In genomic region chr3:37616586-37617547, GRCm38 (mm10) we compare ENCODE assay signal across 10 mouse cellular contexts. TPM values are rescaled to one million over a fixed set of nuclear protein-coding genes. Genes with fewer than 3 reads are reported as not detected.
DNase-seq lines count a peak whose midpoint lies in the region; ATAC-seq and TF ChIP-seq lines count a peak whose summit lies in the region.
"Had no signal": no experiment of that assay in that cellular context is flagged by ENCODE, and none has a peak within 500 bp of the region (broad histone marks: within the 10 kb centered on the region; RNA-seq: fewer than 3 reads in every experiment).

No protein-coding gene starts in this region.

- H3K4me1 ChIP-seq in kidney, embryonic 15.5 days = peaks cover 23% of the 10 kb centered on the region
- H3K4me1 ChIP-seq in megakaryocyte, embryonic 14.5 days = peaks cover 14% of the 10 kb centered on the region
- no peaks in the 10 kb centered on the region for H3K4me1 ChIP-seq in intestine, embryonic 15.5 days (replicated peaks)
- H3K4me1 ChIP-seq: heart, embryonic 15.5 days had no signal

- TF ChIP-seq CTCF in gastrocnemius, adult 2 months (IDR thresholded peaks at IDR 0.05) = no peak

- intact Hi-C loops in gastrocnemius, adult 2 months (cut with DNase I) = no loop called here

- no peaks in the 10 kb centered on the region for H3K27me3 ChIP-seq in kidney, embryonic 15.5 days
- H3K27me3 ChIP-seq in megakaryocyte, embryonic 14.5 days (replicated peaks) = peaks cover 25% of the 10 kb centered on the region
- no peaks in the 10 kb centered on the region for H3K27me3 ChIP-seq in intestine, embryonic 15.5 days (replicated peaks)
- H3K27me3 ChIP-seq: heart, embryonic 15.5 days had no signal

- peaks cover 2% of the 10 kb centered on the region; the same call in 1 of the 2 replicates for H3K9me3 ChIP-seq in kidney, embryonic 15.5 days (replicated peaks)
- H3K9me3 ChIP-seq in megakaryocyte, embryonic 14.5 days = no peaks in the 10 kb centered on the region; the same call in 1 of the 2 replicates
- H3K9me3 ChIP-seq in intestine, embryonic 15.5 days = no peaks in the 10 kb centered on the region
- H3K9me3 ChIP-seq: heart, embryonic 15.5 days had no signal

- DNase-seq in gastrocnemius, adult 2 months = no peak
- no peak for DNase-seq in gastrocnemius, adult 8-10 months (ENCODE audit: low spot score in 2 of 2)
- no peak for DNase-seq in c-Kit-positive CD71-positive TER-119-positive erythroid progenitor cells, embryonic 14.5 days (ENCODE audit: low spot score)
- DNase-seq in adrenal gland, adult 2 months = no peak

- H3K4me3 ChIP-seq in gastrocnemius, adult 2 months = peak overlapping the region; percentile 29
- no peak overlapping the region for H3K4me3 ChIP-seq in kidney, embryonic 15.5 days (replicated peaks)
- peak overlapping the region; percentile 73 for H3K4me3 ChIP-seq in megakaryocyte, embryonic 14.5 days (replicated peaks)
- H3K4me3 ChIP-seq in intestine, embryonic 15.5 days (replicated peaks) = no peak overlapping the region
- H3K4me3 ChIP-seq: heart, embryonic 15.5 days; myocyte had no signal

- H3K4me2 ChIP-seq in kidney, embryonic 15.5 days = no peak overlapping the region
- H3K4me2 ChIP-seq in intestine, embryonic 15.5 days (replicated peaks) = no peak overlapping the region
- H3K4me2 ChIP-seq: heart, embryonic 15.5 days had no signal

- H3K36me3 ChIP-seq in kidney, embryonic 15.5 days = no peaks in the 10 kb centered on the region
- no peaks in the 10 kb centered on the region for H3K36me3 ChIP-seq in megakaryocyte, embryonic 14.5 days (replicated peaks; ENCODE audit: low read length)
- no peaks in the 10 kb centered on the region for H3K36me3 ChIP-seq in intestine, embryonic 15.5 days
- H3K36me3 ChIP-seq: heart, embryonic 15.5 days had no signal

- peak; percentile 73 for ATAC-seq in common myeloid progenitor, adult 5-6 weeks (replicated peaks; ENCODE audit: low read depth, poor library complexity, severe bottlenecking)
- ATAC-seq in kidney, embryonic 15.5 days (replicated peaks; ENCODE audit: low FRiP score) = no peak
- no peak for ATAC-seq in intestine, embryonic 15.5 days

- peak overlapping the region; percentile 81 for H3K27ac ChIP-seq in gastrocnemius, adult 2 months
- 0 out of 2 replicates have a peak overlapping the region, but pooled peaks have one; percentile 1 for H3K27ac ChIP-seq in kidney, embryonic 15.5 days
- no peak overlapping the region for H3K27ac ChIP-seq in intestine, embryonic 15.5 days
- H3K27ac ChIP-seq: heart, embryonic 15.5 days had no signal

- H3K9ac ChIP-seq in kidney, embryonic 15.5 days = no peak overlapping the region
- no peak overlapping the region for H3K9ac ChIP-seq in intestine, embryonic 15.5 days
- H3K9ac ChIP-seq: heart, embryonic 15.5 days had no signal

- WGBS in kidney, embryonic 15.5 days = 74% methylated on average over 21 of the region's 21 CpGs
- 76% methylated on average over 21 of the region's 21 CpGs for WGBS in intestine, embryonic 15.5 days

RNA-seq across cellular contexts. Expression of gene Spry1, which starts 22.9 kb away (rescaled TPM):
- total RNA-seq in gastrocnemius, adult 2 months (2021) = 10 to 100 TPM; 12.3 to 21.8 TPM
- 10 to 100 TPM; 10.9 to 18.4 (median 12.4) TPM for total RNA-seq in gastrocnemius, adult 8-10 months (2022)
- total RNA-seq in common myeloid progenitor, adult 5-6 weeks (2017) = 4.5 and 4.8 TPM in 2 replicates
- 36.2 and 38.7 TPM in 2 replicates for polyA plus RNA-seq in kidney, embryonic 15.5 days (2015; fragmentation: Nextera tagmentation; extraction: Ambion mirVana)
- 7.7 and 11.5 TPM in 2 replicates for polyA plus RNA-seq in megakaryocyte, embryonic 14.5 days (2012; ENCODE audit: insufficient read depth, low replicate concordance)
- 13.4 and 14.2 TPM in 2 replicates for polyA plus RNA-seq in intestine, embryonic 15.5 days (2015; fragmentation: Nextera tagmentation; extraction: Ambion mirVana)
- 10 to 100 TPM; 17.9 to 39.7 TPM for total RNA-seq in adrenal gland, adult 2 months (2021)
- 32.5 and 37.6 TPM in 2 replicates for polyA plus RNA-seq in adrenal gland, adult 2 months (2012; rRNA removed)

Comparison
In these comparisons a context has a peak if more than half of its experiments do, and no peak if none do; other contexts are left out.
1. H3K4me3 ChIP-seq: peak in gastrocnemius, adult 2 months (single experiment) and megakaryocyte, embryonic 14.5 days (single experiment); none in kidney, embryonic 15.5 days (single experiment) and intestine, embryonic 15.5 days (single experiment).